Mouse (Mus musculus) forebrain, embryonic 14.5 days (tissue): ENCODE data around the gene Adat1. TPM values are rescaled to one million over a fixed set of nuclear protein-coding genes. Genes with fewer than 3 reads are reported as not detected.

ENCODE experiments used
- ATAC-seq: fragments of 200-750 bp; cut with Nextera tagmentation; 2 replicates; pipeline ENCODE4 v1.8.0; 2017; ENCODE audit warnings: mild to moderate bottlenecking, moderate library complexity
- DNase-seq: peaks from one replicate; pipeline ENCODE4 v3.0.0-alpha.2; 2015; ENCODE audit warnings: low spot score
- H3K27ac ChIP-seq: fragments of 300-500 bp; sonication (generic); 2 replicates; pipeline ENCODE4 v1.5.1; 2014; ENCODE audit warnings: low read depth, mild to moderate bottlenecking, control low read depth, low read length, moderate library complexity
- H3K27me3 ChIP-seq: fragments of 300-500 bp; sonication (generic); replicated peaks from 2 replicates; pipeline ENCODE4 v1.6.1; 2014; ENCODE audit warnings: low read length, control low read depth, mixed read lengths; ENCODE audit not compliant: control insufficient read depth, insufficient read depth
- H3K36me3 ChIP-seq: fragments of 300-500 bp; sonication (generic); 2 replicates; pipeline ENCODE4 v1.6.1; 2014; ENCODE audit warnings: low read length, control low read depth; ENCODE audit not compliant: control insufficient read depth, insufficient read depth
- H3K4me1 ChIP-seq: fragments of 300-500 bp; sonication (generic); 2 replicates; pipeline ENCODE4 v1.6.1; 2014; ENCODE audit warnings: antibody characterized with exemption, low read length, control low read depth; ENCODE audit not compliant: control insufficient read depth, insufficient read depth
- H3K4me2 ChIP-seq: fragments of 300-500 bp; sonication (generic); 2 replicates; pipeline ENCODE4 v1.6.1; 2014; ENCODE audit warnings: mild to moderate bottlenecking, control low read depth, low read length
- H3K4me3 ChIP-seq: fragments of 300-500 bp; sonication (generic); 2 replicates; pipeline ENCODE4 v1.5.1; 2014; ENCODE audit warnings: low read depth, low read length, control low read depth
- H3K9ac ChIP-seq: fragments of 300-500 bp; sonication (generic); 2 replicates; pipeline ENCODE4 v1.6.1; 2014; ENCODE audit warnings: mild to moderate bottlenecking, low read length, control low read depth, moderate library complexity
- H3K9me3 ChIP-seq: fragments of 300-500 bp; sonication (generic); replicated peaks from 2 replicates; pipeline ENCODE4 v1.6.1; 2016; ENCODE audit warnings: low read length, control low read depth, mixed read lengths; ENCODE audit not compliant: control insufficient read depth
- WGBS: fragments of 180-500 bp; shearing (Covaris S2); extraction: QIAGEN DNeasy Blood & Tissue Kit; methylation state at CpG from one replicate; pipeline ENCODE4 v1.1.7; 2014; 5-methylcytosine and 5-hydroxymethylcytosine counted together
- polyA plus RNA-seq: library from polyadenylated mRNA; unstranded; fragments of >200 nt; fragmentation: Nextera tagmentation; extraction: Ambion mirVana; gene quantifications from 2 replicates; pipeline ENCODE4 v1.2.1, GENCODE M21; 2014

Gene Adat1
- 5.6 and 5.8 TPM in 2 replicates for polyA plus RNA-seq

DNA sequence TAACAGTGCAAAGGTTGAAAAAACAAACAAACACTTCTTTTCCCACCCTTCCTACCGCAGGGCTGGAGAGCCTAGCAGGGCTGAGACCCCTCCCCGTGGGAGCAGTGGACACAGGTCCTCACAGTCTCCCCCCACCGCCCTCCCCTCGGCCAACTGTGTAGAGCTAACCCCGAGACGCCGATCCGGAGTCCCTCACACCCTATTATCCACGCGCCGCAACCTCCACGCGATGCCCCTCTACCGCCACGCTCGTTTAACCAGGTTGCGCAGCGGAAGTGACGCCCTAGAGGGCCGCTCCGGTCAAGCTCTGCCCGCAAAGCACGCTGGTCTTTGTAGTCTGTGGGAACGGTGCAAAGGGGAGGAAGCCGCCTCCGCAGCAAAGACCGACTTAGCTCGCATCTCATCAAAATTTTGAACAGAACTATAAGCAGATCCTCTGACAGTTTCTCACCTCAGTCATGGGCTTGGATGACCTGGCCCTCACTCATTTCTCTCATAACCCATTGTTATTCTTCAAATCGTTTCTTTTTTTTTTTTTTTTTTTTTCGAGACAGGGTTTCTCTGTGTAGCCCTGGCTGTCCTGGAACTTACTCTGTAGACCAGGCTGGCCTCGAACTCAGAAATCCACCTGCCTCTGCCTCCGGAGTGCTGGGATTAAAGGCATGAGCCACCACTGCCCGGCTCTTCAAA lies at the start of gene Adat1:
Gene Adat1, minus strand, starts transcription at position 290 of the 690 bp plus-strand sequence.
- peak within 1 kb of the TSS; percentile 58 for H3K4me3 ChIP-seq
- peaks cover 5% of the 10 kb centered on the region for H3K4me1 ChIP-seq
- H3K9ac ChIP-seq: peak within 1 kb of the TSS; percentile 69
- peak; percentile 97 for ATAC-seq
- WGBS: 6% methylated on average over 33 of the region's 33 CpGs
- DNase-seq: peak; percentile 96
- H3K9me3 ChIP-seq: no peaks in the 10 kb centered on the region
- H3K36me3 ChIP-seq: peaks cover 59% of the 10 kb centered on the region
- no peak within 1 kb of the TSS for H3K27ac ChIP-seq
- H3K27me3 ChIP-seq: no peaks in the 10 kb centered on the region
- peak within 1 kb of the TSS; percentile 77 for H3K4me2 ChIP-seq

DNA sequence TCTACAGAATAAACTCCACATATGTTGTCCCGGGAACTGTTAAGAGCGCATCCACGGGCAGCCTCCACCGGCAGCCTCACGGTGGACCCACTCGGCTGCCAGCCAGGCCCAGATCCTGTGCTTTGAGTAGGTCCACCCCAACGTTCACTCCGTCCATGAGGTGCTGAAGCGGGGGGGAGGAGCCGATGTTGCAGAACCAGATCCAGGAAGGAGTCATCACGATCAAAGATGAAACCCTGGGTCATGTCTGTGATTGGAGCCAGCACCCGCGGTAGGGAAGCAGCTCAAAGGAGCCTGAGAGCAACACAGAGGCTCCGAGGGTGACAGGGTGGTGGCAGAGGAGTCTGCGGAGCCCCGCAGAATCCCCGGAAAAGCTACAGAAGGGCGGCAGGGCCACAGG lies 45.4 kb upstream of the Adat1 start:
- Histone ChIP-seq H3K9me3 (no peaks in the 10 kb centered on the region), H3K4me2 (no peak overlapping the region), H3K36me3 (no peaks in the 10 kb centered on the region), H3K27ac (no peak overlapping the region), H3K4me1 (no peaks in the 10 kb centered on the region), H3K27me3 (no peaks in the 10 kb centered on the region), H3K9ac (no peak overlapping the region), H3K4me3 (no peak overlapping the region)
- DNase-seq (no peak), ATAC-seq (no peak)
- 90% methylated on average over 18 of the region's 18 CpGs for WGBS

DNA sequence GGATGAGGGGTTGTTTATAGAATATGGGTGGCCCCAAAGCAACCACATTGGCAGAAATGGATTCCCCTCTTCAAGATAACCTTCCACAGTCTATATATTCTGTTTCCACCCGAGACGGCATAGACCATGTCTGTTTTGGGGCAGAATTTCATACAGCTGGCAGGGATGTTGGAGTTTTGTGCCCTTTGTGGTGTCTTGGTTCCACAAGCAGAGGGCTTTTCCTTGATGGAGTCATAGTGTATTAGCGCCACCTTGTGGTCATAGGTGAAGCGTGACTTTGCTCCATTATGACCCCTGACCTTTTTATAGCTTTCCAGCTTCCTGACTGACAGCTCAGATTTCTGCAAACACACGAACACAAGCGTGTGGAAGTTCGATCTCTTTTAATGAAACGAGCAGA lies 42.5 kb upstream of the Adat1 start:
- Histone ChIP-seq H3K4me3 (no peak overlapping the region), H3K36me3 (no peaks in the 10 kb centered on the region), H3K4me1 (no peaks in the 10 kb centered on the region), H3K9me3 (no peaks in the 10 kb centered on the region), H3K4me2 (no peak overlapping the region), H3K27ac (no peak overlapping the region), H3K9ac (no peak overlapping the region), H3K27me3 (no peaks in the 10 kb centered on the region)
- 15% methylated on average over 8 of the region's 8 CpGs for WGBS
- ATAC-seq (no peak), DNase-seq (peak; percentile 72)

DNA sequence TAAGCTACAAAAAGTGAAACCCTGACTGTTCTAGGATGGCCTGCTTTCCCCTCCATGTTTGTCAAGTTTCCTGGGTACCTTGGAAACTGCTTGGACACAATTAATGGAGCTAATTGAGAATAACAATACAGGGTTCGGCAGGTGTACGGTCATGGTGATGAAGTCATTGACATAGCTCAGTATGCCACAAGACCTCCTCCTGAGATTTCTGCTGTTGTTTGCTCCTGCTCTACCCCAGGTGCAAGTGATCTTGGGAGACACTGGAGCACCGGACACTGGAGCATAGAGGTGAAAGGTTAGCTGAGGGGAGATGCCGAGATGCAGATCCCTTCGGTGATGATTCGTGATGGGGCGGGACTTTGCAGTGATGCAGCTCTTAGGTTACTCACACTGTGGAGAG lies 41.0 kb upstream of the Adat1 start:
- 54% methylated on average over 7 of the region's 7 CpGs for WGBS

DNA sequence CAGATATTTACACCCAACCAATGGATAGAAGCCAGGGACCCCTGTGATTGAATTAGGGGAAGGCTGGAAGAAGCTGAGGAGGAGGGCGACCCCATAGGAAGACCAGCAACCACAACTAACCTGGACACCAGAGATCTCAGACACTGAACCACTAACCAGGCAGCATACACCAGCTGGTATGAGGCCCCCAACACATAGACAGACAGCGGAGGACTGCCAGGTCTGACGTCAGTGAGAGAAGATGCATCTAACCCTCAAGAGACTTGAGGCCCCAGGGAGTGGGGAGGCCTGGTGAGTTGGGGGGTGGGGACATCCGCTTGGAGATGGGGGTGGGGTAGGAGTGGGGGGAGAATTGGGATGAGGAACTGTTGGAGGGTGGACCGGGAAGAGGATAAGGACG lies 38.6 kb upstream of the Adat1 start:
- Histone ChIP-seq H3K36me3 (no peaks in the 10 kb centered on the region), H3K4me3 (no peak overlapping the region), H3K27me3 (no peaks in the 10 kb centered on the region), H3K9ac (no peak overlapping the region), H3K27ac (no peak overlapping the region), H3K9me3 (no peaks in the 10 kb centered on the region), H3K4me2 (no peak overlapping the region), H3K4me1 (no peaks in the 10 kb centered on the region)
- 54% methylated on average over 6 of the region's 6 CpGs for WGBS
- no peak for DNase-seq
- ATAC-seq: no peak

More for the DNA sequence above, 41.0 kb upstream of the Adat1 start:
- H3K27ac ChIP-seq: no peak overlapping the region
- ATAC-seq (no peak), DNase-seq (no peak)
- H3K9me3 ChIP-seq: no peaks in the 10 kb centered on the region
- no peaks in the 10 kb centered on the region for H3K36me3 ChIP-seq
- H3K4me3 ChIP-seq: no peak overlapping the region
- no peak overlapping the region for H3K4me2 ChIP-seq
- no peaks in the 10 kb centered on the region for H3K27me3 ChIP-seq
- no peaks in the 10 kb centered on the region for H3K4me1 ChIP-seq
- no peak overlapping the region for H3K9ac ChIP-seq

DNA sequence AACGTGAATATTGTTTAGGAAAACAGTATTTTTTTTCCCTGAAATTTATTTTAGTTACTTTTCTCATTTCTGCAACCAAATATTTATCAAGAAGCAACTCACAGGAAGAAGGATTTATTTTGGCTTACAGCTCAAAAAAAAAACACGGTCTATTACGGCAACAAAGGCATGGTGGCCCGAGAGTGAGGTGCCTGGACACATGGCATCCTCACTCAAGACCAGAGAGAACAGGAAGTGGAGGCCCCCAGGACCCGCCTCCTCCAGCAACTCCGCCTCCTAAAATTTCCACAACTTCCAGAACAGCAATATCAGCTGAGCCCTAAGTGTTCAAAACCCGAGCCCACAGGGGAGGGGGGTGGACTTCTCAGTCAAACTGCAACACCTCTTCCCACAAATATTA lies 37.4 kb upstream of the Adat1 start:
- Histone ChIP-seq H3K27ac (no peak overlapping the region), H3K4me3 (no peak overlapping the region), H3K4me2 (no peak overlapping the region), H3K4me1 (no peaks in the 10 kb centered on the region), H3K36me3 (no peaks in the 10 kb centered on the region), H3K27me3 (no peaks in the 10 kb centered on the region), H3K9ac (no peak overlapping the region), H3K9me3 (no peaks in the 10 kb centered on the region)
- DNase-seq (no peak), ATAC-seq (no peak)
- WGBS: 91% methylated on average over 7 of the region's 7 CpGs

DNA sequence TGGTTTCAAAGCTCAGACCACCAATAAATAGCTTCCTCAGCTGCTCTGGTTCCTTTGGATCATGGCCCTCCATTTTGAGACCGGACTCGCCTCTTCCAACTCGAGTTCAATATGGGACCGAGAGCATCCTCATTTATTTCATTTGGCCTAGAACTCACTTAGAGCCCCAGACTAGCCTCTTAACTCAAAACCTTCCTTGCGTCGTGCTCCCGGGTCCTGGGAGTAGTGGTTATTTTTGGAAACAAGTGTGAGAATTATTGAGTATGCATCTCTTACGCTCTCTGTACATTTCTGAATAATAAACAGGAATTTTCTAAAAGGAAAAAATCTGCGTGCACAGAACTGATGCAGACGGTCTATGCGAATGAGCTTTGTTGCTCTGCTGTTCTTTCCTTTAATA lies 22.8 kb upstream of the Adat1 start, which contains the start of gene Gm6793:
Gene Gm6793, minus strand, starts transcription at position 101 of the 400 bp plus-strand sequence.
- Histone ChIP-seq H3K9ac (no peak within 1 kb of the TSS), H3K36me3 (peaks cover 45% of the 10 kb centered on the region), H3K27me3 (no peaks in the 10 kb centered on the region), H3K4me2 (no peak within 1 kb of the TSS), H3K9me3 (no peaks in the 10 kb centered on the region), H3K4me1 (peaks cover 17% of the 10 kb centered on the region), H3K4me3 (no peak within 1 kb of the TSS), H3K27ac (no peak within 1 kb of the TSS)
- WGBS: 92% methylated on average over 11 of the region's 11 CpGs
- DNase-seq (no peak), ATAC-seq (no peak)

DNA sequence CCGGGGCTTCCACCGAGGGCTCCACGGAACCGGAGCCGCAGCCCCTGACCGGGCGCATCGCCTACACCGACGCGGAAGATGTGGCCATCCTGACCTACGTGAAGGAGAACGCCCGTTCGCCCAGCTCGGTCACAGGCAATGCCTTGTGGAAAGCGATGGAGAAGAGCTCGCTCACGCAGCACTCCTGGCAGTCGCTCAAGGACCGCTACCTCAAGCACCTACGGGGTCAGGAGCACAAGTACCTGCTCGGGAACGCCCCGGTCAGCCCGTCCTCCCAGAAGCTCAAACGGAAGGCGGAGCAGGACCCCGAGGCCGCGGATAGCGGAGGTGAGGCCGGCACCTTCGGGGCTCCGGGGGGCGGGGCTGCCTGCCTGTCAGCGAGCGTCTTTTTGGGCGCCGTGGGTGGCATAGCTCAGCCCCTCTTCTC lies 19.7 kb upstream of the Adat1 start:
- H3K27ac ChIP-seq: peak overlapping the region; percentile 79
- DNase-seq: peak; percentile 30
- peak overlapping the region; percentile 80 for H3K4me2 ChIP-seq
- peaks cover 17% of the 10 kb centered on the region for H3K36me3 ChIP-seq
- WGBS: under 1% methylated on average over 40 of the region's 40 CpGs
- no peaks in the 10 kb centered on the region for H3K27me3 ChIP-seq
- no peaks in the 10 kb centered on the region for H3K9me3 ChIP-seq
- H3K4me1 ChIP-seq: peaks cover 17% of the 10 kb centered on the region
- peak; percentile 61 for ATAC-seq
- H3K9ac ChIP-seq: peak overlapping the region; percentile 94
- H3K4me3 ChIP-seq: peak overlapping the region; percentile 97

DNA sequence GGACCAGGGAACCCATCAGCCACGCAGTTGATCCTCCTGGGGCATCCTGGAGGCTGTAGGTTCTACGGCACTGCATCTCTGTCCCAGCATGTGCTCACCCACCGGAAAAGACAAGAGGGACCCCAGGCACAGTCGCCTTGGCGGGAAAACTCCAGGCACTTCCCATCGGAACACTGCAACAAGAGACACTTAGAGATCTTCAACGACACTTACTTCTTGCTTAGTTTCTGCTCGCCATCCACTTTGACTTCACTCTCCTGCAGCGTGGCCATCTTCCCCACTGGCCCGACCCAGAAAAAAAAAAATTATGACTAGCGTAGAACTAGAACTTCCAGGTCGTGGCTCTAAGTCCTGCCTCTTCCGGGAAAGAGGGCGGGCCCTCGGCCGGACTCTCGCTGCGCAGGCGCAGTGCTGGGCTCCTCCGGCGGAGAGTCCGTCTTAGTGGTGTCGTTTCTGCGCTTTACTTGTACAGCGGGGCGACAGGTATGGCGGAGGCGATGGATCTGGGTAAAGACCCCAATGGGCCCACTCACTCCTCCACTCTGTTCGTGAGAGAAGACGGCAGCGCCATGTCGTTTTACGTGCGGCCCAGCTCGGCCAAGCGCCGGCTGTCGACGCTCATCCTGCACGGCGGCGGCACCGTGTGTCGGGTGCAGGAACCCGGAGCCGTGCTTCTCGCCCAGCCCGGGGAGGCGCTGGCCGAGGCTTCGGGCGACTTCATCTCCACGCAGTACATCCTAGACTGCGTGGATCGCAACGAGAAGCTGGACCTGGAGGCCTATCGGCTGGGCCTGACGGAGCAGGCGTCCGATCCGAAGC lies 19.1 kb upstream of the Adat1 start, which contains the start of the genes Kars and Terf2ip:
Gene Kars, minus strand, starts transcription at position 327 of the 819 bp plus-strand sequence.
Gene Terf2ip, plus strand, starts transcription at position 402 of the 819 bp plus-strand sequence.
- peaks cover 12% of the 10 kb centered on the region for H3K36me3 ChIP-seq
- H3K27me3 ChIP-seq: no peaks in the 10 kb centered on the region
- peaks cover 17% of the 10 kb centered on the region for H3K4me1 ChIP-seq
- WGBS: under 1% methylated on average over 61 of the region's 61 CpGs
- peak within 1 kb of the TSS; percentile 94 for H3K9ac ChIP-seq
- DNase-seq (peak; percentile 97), ATAC-seq (peak; percentile 95)
- H3K4me2 ChIP-seq: peak within 1 kb of the TSS; percentile 80
- H3K4me3 ChIP-seq: peak within 1 kb of the TSS; percentile 97
- peak within 1 kb of the TSS; percentile 79 for H3K27ac ChIP-seq
- no peaks in the 10 kb centered on the region for H3K9me3 ChIP-seq
